Mouse (Mus musculus) liver, adult 2 months (tissue): Measurements from ENCODE around the gene Pitpnm1. TPM values are rescaled to one million over a fixed set of nuclear protein-coding genes. Genes with fewer than 3 reads are reported as not detected.
"Not testable (repeated sequence)": the region's sequence is repeated elsewhere in the genome, so short reads cannot be mapped to it uniquely, and the experiment has no call there.

ENCODE experiments used
- DNase-seq: peaks from one replicate; pipeline ENCODE4 v3.0.0-alpha.2; 2011; ENCODE audit warnings: low read depth, low spot score; ENCODE audit errors: extremely low read depth
- H3K27ac ChIP-seq: fragments of 200-500 bp; replicated peaks from 2 replicates; pipeline ENCODE4 v1.5.1; 2012; ENCODE audit warnings: low read depth, mild to moderate bottlenecking, control low read depth, inconsistent platforms, low read length; ENCODE audit not compliant: insufficient read depth
- H3K27me3 ChIP-seq: fragments of 200-500 bp; 2 replicates; pipeline ENCODE4 v1.6.1; 2012; ENCODE audit warnings: mild to moderate bottlenecking, moderate library complexity, low read length, inconsistent platforms; ENCODE audit not compliant: control insufficient read depth, insufficient read depth
- H3K36me3 ChIP-seq: fragments of 200-500 bp; 2 replicates; pipeline ENCODE4 v1.6.1; 2012; ENCODE audit warnings: low read length, inconsistent platforms; ENCODE audit not compliant: control insufficient read depth, insufficient read depth
- H3K4me1 ChIP-seq: fragments of 200-500 bp; 2 replicates; pipeline ENCODE4 v1.6.1; 2011; ENCODE audit warnings: low read length; ENCODE audit not compliant: control insufficient read depth, insufficient read depth
- H3K4me3 ChIP-seq: fragments of 200-500 bp; 2 replicates; pipeline ENCODE4 v1.5.1; 2011; ENCODE audit warnings: low read depth, mild to moderate bottlenecking, control low read depth, low read length, moderate library complexity; ENCODE audit not compliant: insufficient read depth
- H3K79me2 ChIP-seq: fragments of 200-500 bp; 2 replicates; pipeline ENCODE4 v1.6.1; 2012; ENCODE audit warnings: inconsistent platforms, mild to moderate bottlenecking, low read length, moderate library complexity; ENCODE audit not compliant: control insufficient read depth, insufficient read depth
- H3K9ac ChIP-seq: fragments of 200-500 bp; 2 replicates; pipeline ENCODE4 v1.6.1; 2012; ENCODE audit warnings: low read depth, mild to moderate bottlenecking, control low read depth, inconsistent platforms, low read length
- CTCF ChIP-seq: fragments of 200-500 bp; IDR thresholded peaks from 2 replicates; pipeline ENCODE4 v1.5.1; 2011; ENCODE audit warnings: low read depth, low read length, control low read depth
- POLR2A ChIP-seq: fragments of 200-500 bp; IDR thresholded peaks from 2 replicates; pipeline ENCODE4 v1.6.1; 2011; ENCODE audit warnings: low read length, control low read depth; ENCODE audit not compliant: insufficient read depth; ENCODE audit errors: extremely low read depth
- whole genome bisulfite sequencing: fragments of 180-500 bp; shearing (Covaris S2); methylation state at CpG from one replicate; pipeline ENCODE4 v1.1.7; 2018; 5-methylcytosine and 5-hydroxymethylcytosine counted together
- polyA plus RNA-seq: library from polyadenylated mRNA; depleted of rRNA; stranded (reverse); fragments of >200 nt; gene quantifications from 2 replicates; pipeline ENCODE4 v1.2.3, GENCODE M21; 2012
- total RNA-seq: library from RNA; depleted of rRNA; stranded (reverse); fragments of >200 nt; gene quantifications from 2 replicates; pipeline ENCODE4 v1.2.3, GENCODE M21; 2014

Pitpnm1 gene
- total and polyA plus RNA-seq, 2 experiments: 1.7 to 14.2 TPM

DNA sequence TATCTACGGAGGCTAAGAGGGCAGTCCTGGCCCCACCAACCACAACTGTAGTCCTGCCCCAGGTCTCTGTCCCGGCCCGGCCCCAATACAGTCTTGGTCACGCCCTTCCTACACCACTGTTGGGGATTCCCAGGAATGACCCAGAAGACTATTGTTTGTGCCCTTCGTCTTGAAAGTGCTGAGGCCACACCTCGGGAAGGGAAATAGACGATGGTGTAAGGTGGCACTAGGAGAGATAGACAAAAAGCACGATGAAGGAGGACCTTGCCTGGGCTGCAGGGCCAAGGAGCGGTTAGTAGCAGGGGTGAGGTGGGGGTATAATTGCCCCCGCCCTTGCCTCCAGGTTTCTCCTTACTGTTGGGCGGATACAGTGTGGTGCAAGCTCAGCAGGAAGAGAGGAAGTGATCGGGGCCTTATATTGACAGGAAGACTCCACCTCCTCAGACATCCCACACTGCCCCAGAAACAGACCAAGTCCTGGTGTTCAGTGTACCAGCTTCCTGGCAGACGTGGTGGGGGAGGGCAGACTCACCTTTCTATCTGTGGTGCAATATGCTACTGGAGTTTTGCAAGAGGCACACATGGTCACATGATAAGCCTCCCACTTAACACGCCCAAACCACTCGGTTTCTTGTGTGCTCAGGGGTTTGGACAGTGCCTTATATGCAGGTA lies 40.6 kb upstream of the Pitpnm1 start, which contains the start of gene Gstp3:
Gene Gstp3, minus strand, starts transcription at position 501 of the 672 bp plus-strand sequence.
- peak within 1 kb of the TSS; percentile 9; the same call in 1 of the 2 replicates for H3K9ac ChIP-seq
- H3K36me3 ChIP-seq: no peaks in the 10 kb centered on the region
- no peak for TF ChIP-seq CTCF
- 0 out of 2 replicates have a peak, but pooled peaks have one; percentile 53 for TF ChIP-seq POLR2A
- H3K4me3 ChIP-seq: no peak within 1 kb of the TSS
- peaks cover 28% of the 10 kb centered on the region for H3K4me1 ChIP-seq
- no peaks in the 10 kb centered on the region for H3K27me3 ChIP-seq
- H3K79me2 ChIP-seq: no peaks in the 10 kb centered on the region
- peak within 1 kb of the TSS; percentile 71 for H3K27ac ChIP-seq
- WGBS: 19% methylated on average over 15 of the region's 15 CpGs
- peak; percentile 99 for DNase-seq

GRCm38 (mm10) chr19:4060044-4060898 lies 39.5 kb upstream of the Pitpnm1 start:
- Histone ChIP-seq H3K4me1 (peaks cover 25% of the 10 kb centered on the region), H3K27ac (peak overlapping the region; percentile 52)
- peak; percentile 73 for TF ChIP-seq POLR2A
- TF ChIP-seq CTCF: peak; percentile 62
- not testable (repeated sequence) for H3K79me2 ChIP-seq, H3K4me3 ChIP-seq, H3K9ac ChIP-seq, H3K36me3 ChIP-seq, H3K27me3 ChIP-seq
- 23% methylated on average over 8 of the region's 8 CpGs for WGBS
- DNase-seq: peak; percentile 90

DNA sequence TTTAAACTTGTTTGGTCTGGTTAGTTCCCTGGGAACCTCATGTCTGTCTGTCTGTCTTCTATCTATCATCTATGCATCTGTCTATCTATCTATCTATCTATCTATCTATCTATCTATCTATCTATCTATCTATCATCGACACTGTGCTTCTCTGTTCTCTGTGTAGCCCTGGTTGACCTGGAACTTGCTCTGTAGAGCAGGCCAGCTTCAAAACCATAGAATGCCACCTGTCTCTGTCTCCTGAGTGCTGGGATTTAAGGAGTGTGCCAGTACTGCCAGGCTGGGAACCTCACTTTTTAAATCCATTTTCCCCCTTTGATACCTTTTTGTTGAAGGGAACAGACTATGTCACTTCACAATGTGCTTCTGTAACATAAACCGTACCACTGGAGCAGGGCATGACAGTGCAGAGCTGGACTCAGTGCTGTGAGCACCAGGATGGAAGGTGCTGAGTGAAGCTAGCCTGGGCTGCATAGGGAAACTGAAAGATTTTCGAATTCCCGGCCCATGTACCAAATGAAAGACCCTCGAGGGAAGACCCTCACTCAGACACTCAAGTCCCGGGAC lies 38.8 kb upstream of the Pitpnm1 start:
- H3K36me3 ChIP-seq: no peaks in the 10 kb centered on the region
- no peaks in the 10 kb centered on the region for H3K79me2 ChIP-seq
- H3K27me3 ChIP-seq: no peaks in the 10 kb centered on the region
- WGBS: 34% methylated on average over 6 of the region's 6 CpGs
- no peak overlapping the region for H3K4me3 ChIP-seq
- H3K9ac ChIP-seq: peak overlapping the region; percentile 7; the same call in 1 of the 2 replicates
- TF ChIP-seq POLR2A (peak; percentile 53; the same call in 1 of the 2 replicates), CTCF (no peak)
- H3K4me1 ChIP-seq: peaks cover 20% of the 10 kb centered on the region
- DNase-seq: no peak
- H3K27ac ChIP-seq: peak overlapping the region; percentile 70

DNA sequence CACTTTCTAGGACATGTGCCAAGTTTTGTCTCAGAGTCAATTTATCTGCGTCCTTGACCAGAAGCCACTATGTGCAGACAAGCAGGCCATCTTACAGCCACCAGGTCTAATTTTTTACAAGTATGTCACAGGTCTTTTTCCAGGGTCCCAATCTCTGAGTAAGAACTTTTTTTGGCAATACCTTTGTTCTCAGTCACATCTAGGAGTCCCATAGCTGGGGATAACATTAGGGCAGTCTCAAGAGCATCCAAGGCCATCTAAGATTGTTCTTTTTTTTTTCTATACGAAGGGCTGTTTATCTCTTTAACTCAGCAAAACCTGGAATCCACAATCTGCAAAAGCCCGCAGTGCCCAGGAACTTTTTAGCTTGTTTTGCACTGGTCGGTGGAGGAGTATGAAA lies 36.4 kb upstream of the Pitpnm1 start:
- H3K27ac ChIP-seq: 0 out of 2 replicates have a peak overlapping the region, but pooled peaks have one; percentile 13
- H3K79me2 ChIP-seq, H3K9ac ChIP-seq, H3K27me3 ChIP-seq, H3K36me3 ChIP-seq: not testable (repeated sequence)
- 21% methylated on average over 4 of the region's 4 CpGs for WGBS
- H3K4me1 ChIP-seq: peaks cover 16% of the 10 kb centered on the region
- H3K4me3 ChIP-seq: 0 out of 2 replicates have a peak overlapping the region, but pooled peaks have one; percentile 4
- DNase-seq: peak; percentile 68

GRCm38 (mm10) chr19:4064501-4064900 lies 35.3 kb upstream of the Pitpnm1 start:
- not testable (repeated sequence) for H3K36me3 ChIP-seq, DNase-seq, H3K4me3 ChIP-seq, H3K9ac ChIP-seq, H3K79me2 ChIP-seq, H3K27ac ChIP-seq, H3K27me3 ChIP-seq
- WGBS: 0% methylated on average over 5 of the region's 11 CpGs
- peaks cover 13% of the 10 kb centered on the region for H3K4me1 ChIP-seq
